Mouse (Mus musculus) colon, adult 2 months (tissue): Measurements from ENCODE around the gene Maf. TPM values are rescaled to one million over a fixed set of nuclear protein-coding genes. Genes with fewer than 3 reads are reported as not detected.

Experiments used
- polyA plus RNA-seq: library from polyadenylated mRNA; depleted of rRNA; stranded (reverse); fragments of >200 nt; gene quantifications from 2 replicates; pipeline ENCODE4 v1.2.3, GENCODE M21; 2012; rRNA removed

The Maf gene
- polyA plus RNA-seq, result 8.9 and 9.8 TPM in 2 replicates

GRCm38 (mm10) chr8:115707731-115708590 is at the start of gene Maf:
Gene Maf (minus strand): TSS chr8:115707794.

